Comparison of ENCODE assay signal across 8 mouse cellular contexts in genomic region chr8:111439189-111439588, GRCm38 (mm10). TPM values are rescaled to one million over a fixed set of nuclear protein-coding genes. Genes with fewer than 3 reads are reported as not detected.
DNase-seq lines count a peak whose midpoint lies in the region; TF ChIP-seq lines count a peak whose summit lies in the region.

No protein-coding gene starts in this region.

- no peak for TF ChIP-seq POLR2A in olfactory bulb, adult 2 months (IDR thresholded peaks at IDR 0.05; ENCODE audit: insufficient read depth, low read depth, low read length)

- H3K27me3 ChIP-seq in limb, embryonic 10.5 days (ENCODE audit: low read depth, poor library complexity, severe bottlenecking) = no peaks in the 10 kb centered on the region

- peak; percentile 12; the same call in 1 of the 2 replicates for TF ChIP-seq CTCF in olfactory bulb, adult 2 months (IDR thresholded peaks at IDR 0.05; ENCODE audit: insufficient read depth, low read depth, low read length)

- 24% methylated on average over 9 of the region's 9 CpGs for WGBS in limb, embryonic 10.5 days
- 12% methylated on average over 9 of the region's 9 CpGs for WGBS in olfactory bulb, adult 2 months

- no peak overlapping the region for H3K4me3 ChIP-seq in limb, embryonic 10.5 days
- H3K4me3 ChIP-seq in olfactory bulb, adult 2 months (ENCODE audit: insufficient read depth, low read depth, low read length) = no peak overlapping the region

- DNase-seq in urinary bladder, adult 18-20 months (ENCODE audit: low spot score in 2 of 2) = peak; percentile 59 to 65
- DNase-seq in urinary bladder, postnatal 10 days (ENCODE audit: low spot score) = no peak
- DNase-seq in cerebellum, adult 18-20 months = peak; percentile 83 to 85
- DNase-seq in frontal cortex, postnatal 36 days (ENCODE audit: low spot score in 2 of 2) = peak; percentile 78 to 88
- peak; percentile 90 for DNase-seq in kidney, adult 9 months
- peak; percentile 63 for DNase-seq in limb, embryonic 10.5 days (ENCODE audit: low spot score)
- peak; percentile 71 for DNase-seq in thymus, postnatal 0 days (ENCODE audit: low spot score)

- H3K27ac ChIP-seq in limb, embryonic 10.5 days = peak overlapping the region; percentile 33; the same call in 1 of the 2 replicates
- no peak overlapping the region for H3K27ac ChIP-seq in olfactory bulb, adult 2 months (ENCODE audit: insufficient read depth, low read depth, low read length)

- no peaks in the 10 kb centered on the region for H3K36me3 ChIP-seq in limb, embryonic 10.5 days

- peaks cover 7% of the 10 kb centered on the region for H3K4me1 ChIP-seq in limb, embryonic 10.5 days
- no peaks in the 10 kb centered on the region for H3K4me1 ChIP-seq in olfactory bulb, adult 2 months (ENCODE audit: control insufficient read depth, insufficient read depth, low read length)

- H3K9me3 ChIP-seq in limb, embryonic 10.5 days (replicated peaks) = no peaks in the 10 kb centered on the region

RNA-seq across cellular contexts. Expression of gene Fa2h, which starts 45.6 kb away (rescaled TPM):
- polyA plus RNA-seq in limb, embryonic 10.5 days (2016; fragmentation: Nextera tagmentation; extraction: Ambion mirVana) = not detected in 2 replicates
- polyA plus RNA-seq in olfactory bulb, adult 2 months (2012; ENCODE audit: insufficient read depth, insufficient read length, low replicate concordance, missing spikeins) = not detected in 2 replicates
- polyA plus RNA-seq in thymus, postnatal 0 days (2015; fragmentation: Nextera tagmentation; extraction: Ambion mirVana) = 0.07 and 0.13 TPM in 2 replicates
